In the genomic region with DNA sequence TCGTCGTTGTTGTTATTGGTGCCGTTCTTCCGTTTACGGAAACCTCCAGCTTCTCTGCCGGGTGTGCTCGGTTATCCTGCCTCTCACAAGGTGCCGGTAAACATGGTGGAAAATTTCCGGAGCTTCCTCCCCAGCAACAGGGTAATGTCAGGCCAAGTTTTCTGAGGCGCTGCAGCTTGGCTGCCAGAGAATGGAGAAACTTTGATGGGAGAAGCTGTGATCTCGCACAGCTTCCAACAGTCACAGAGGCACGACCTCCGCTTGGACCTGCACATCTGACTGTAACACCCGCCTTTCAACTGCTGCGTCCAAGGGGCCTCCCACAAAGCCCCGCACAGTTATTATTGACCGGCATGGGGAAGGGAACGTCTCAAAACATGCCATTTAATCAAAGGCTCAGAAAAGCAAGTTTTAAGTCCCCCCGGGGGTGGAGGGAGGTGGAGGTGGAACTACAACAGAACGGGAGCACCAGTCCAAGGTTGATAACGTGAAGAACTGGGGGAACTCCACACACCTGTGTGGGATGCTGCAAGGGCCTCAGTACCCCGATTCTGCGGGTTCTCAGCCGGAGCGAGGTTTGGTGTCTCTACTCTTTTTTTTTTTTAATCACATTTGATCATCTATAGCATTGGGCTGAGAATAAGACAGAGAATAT, we compare ENCODE assay signal across 28 mouse cellular contexts.
DNase-seq lines count a peak whose midpoint lies in the region; ATAC-seq lines count a peak whose summit lies in the region.
"Had no signal": no experiment of that assay in that cellular context is flagged by ENCODE, and none has a peak within 500 bp of the region (broad histone marks: within the 10 kb centered on the region; RNA-seq: fewer than 3 reads in every experiment).

No protein-coding gene starts in this region.

- H3K4me3 ChIP-seq in midbrain, embryonic 11.5 days (ENCODE audit: low read depth, low read length), result no peak overlapping the region
- H3K4me3 ChIP-seq in midbrain, embryonic 13.5 days (replicated peaks), result no peak overlapping the region
- H3K4me3 ChIP-seq: embryonic facial prominence, embryonic 13.5 days; erythroblast, embryonic 14.5 days; forebrain, embryonic 12.5 days; heart, embryonic 15.5 days; limb, embryonic 12.5 days; liver, embryonic 15.5 days; neural tube, embryonic 12.5 days; stomach, embryonic 15.5 days had no signal

- H3K27me3 ChIP-seq in midbrain, embryonic 11.5 days (ENCODE audit: control insufficient read depth, insufficient read depth, low read length), result no peaks in the 10 kb centered on the region
- H3K27me3 ChIP-seq in midbrain, embryonic 13.5 days, result peaks cover 23% of the 10 kb centered on the region
- H3K27me3 ChIP-seq: stomach, embryonic 15.5 days had no signal

- H3K9me3 ChIP-seq in midbrain, embryonic 11.5 days (ENCODE audit: control insufficient read depth, low read length), result no peaks in the 10 kb centered on the region
- H3K9me3 ChIP-seq in midbrain, embryonic 13.5 days, result no peaks in the 10 kb centered on the region
- H3K9me3 ChIP-seq: embryonic facial prominence, embryonic 13.5 days; forebrain, embryonic 12.5 days; heart, embryonic 15.5 days; limb, embryonic 12.5 days; liver, embryonic 15.5 days; neural tube, embryonic 12.5 days; stomach, embryonic 15.5 days had no signal

- no peak for ATAC-seq in midbrain, embryonic 11.5 days (ENCODE audit: low FRiP score)
- ATAC-seq in midbrain, embryonic 13.5 days, result no peak
- no peak for ATAC-seq in erythroid progenitor cell, adult 5-6 weeks (replicated peaks; ENCODE audit: low FRiP score, poor library complexity, severe bottlenecking)
- ATAC-seq: forebrain, postnatal 0 days; hindbrain, embryonic 16.5 days; intestine, postnatal 0 days; midbrain, embryonic 16.5 days had no signal

- H3K4me1 ChIP-seq in midbrain, embryonic 11.5 days (ENCODE audit: control insufficient read depth, insufficient read depth, low read length), result peaks cover 21% of the 10 kb centered on the region
- peaks cover 23% of the 10 kb centered on the region for H3K4me1 ChIP-seq in midbrain, embryonic 13.5 days (replicated peaks)
- H3K4me1 ChIP-seq: liver, embryonic 15.5 days had no signal

- H3K36me3 ChIP-seq in midbrain, embryonic 11.5 days (ENCODE audit: control insufficient read depth, insufficient read depth, low read length), result no peaks in the 10 kb centered on the region
- H3K36me3 ChIP-seq in midbrain, embryonic 13.5 days, result no peaks in the 10 kb centered on the region
- H3K36me3 ChIP-seq: embryonic facial prominence, embryonic 13.5 days; forebrain, embryonic 12.5 days; heart, embryonic 15.5 days; limb, embryonic 12.5 days; liver, embryonic 15.5 days; neural tube, embryonic 12.5 days; stomach, embryonic 15.5 days had no signal

- 81% methylated on average over 25 of the region's 25 CpGs for WGBS in midbrain, embryonic 11.5 days
- WGBS in midbrain, embryonic 13.5 days, result 78% methylated on average over 25 of the region's 25 CpGs

- H3K9ac ChIP-seq in midbrain, embryonic 11.5 days (ENCODE audit: low read length), result no peak overlapping the region
- no peak overlapping the region for H3K9ac ChIP-seq in midbrain, embryonic 13.5 days (replicated peaks)
- H3K9ac ChIP-seq: embryonic facial prominence, embryonic 13.5 days; forebrain, embryonic 12.5 days; forebrain, postnatal 0 days; heart, embryonic 15.5 days; limb, embryonic 12.5 days; liver, embryonic 15.5 days; lung, embryonic 14.5 days; neural tube, embryonic 12.5 days; stomach, embryonic 15.5 days had no signal

- DNase-seq in midbrain, embryonic 11.5 days (ENCODE audit: low spot score, missing footprints), result peak; percentile 66
- peak; percentile 32 for DNase-seq in ZHBTc4 (ENCODE audit: low read depth, low spot score)
- DNase-seq in naive thymus-derived CD4-positive, alpha-beta T cell, adult 2 months (ENCODE audit: low read depth), result peak; percentile 63
- DNase-seq in frontal cortex, adult 2 months (ENCODE audit: extremely low spot score in 1 of 2, low spot score in 1 of 2), result no peak
- DNase-seq in heart, adult 11 months, result no peak
- DNase-seq: adrenal gland, postnatal 25 days; cerebellum, adult 18-20 months; cerebellum, postnatal 10 days; forebrain, postnatal 0 days; gastrocnemius, postnatal 10 days; kidney, adult 9 months; kidney, postnatal 14 days; lung, embryonic 14.5 days; lung, postnatal 14 days; right cerebral cortex, postnatal 4 days had no signal

- H3K4me2 ChIP-seq in midbrain, embryonic 11.5 days, result no peak overlapping the region
- no peak overlapping the region for H3K4me2 ChIP-seq in midbrain, embryonic 13.5 days (replicated peaks)
- H3K4me2 ChIP-seq: embryonic facial prominence, embryonic 13.5 days; forebrain, embryonic 12.5 days; limb, embryonic 12.5 days; liver, embryonic 15.5 days; lung, embryonic 14.5 days; neural tube, embryonic 12.5 days; stomach, embryonic 15.5 days had no signal

- H3K27ac ChIP-seq in midbrain, embryonic 11.5 days (ENCODE audit: low read depth, low read length), result no peak overlapping the region
- no peak overlapping the region for H3K27ac ChIP-seq in midbrain, embryonic 13.5 days
- H3K27ac ChIP-seq: embryonic facial prominence, embryonic 13.5 days; forebrain, embryonic 12.5 days; heart, embryonic 15.5 days; limb, embryonic 12.5 days; liver, embryonic 15.5 days; neural tube, embryonic 12.5 days; stomach, embryonic 15.5 days had no signal

Comparison
In these comparisons a context has a peak if more than half of its experiments do, and no peak if none do; other contexts are left out.
1. DNase-seq: peak in midbrain, embryonic 11.5 days (single experiment), ZHBTc4 (single experiment) and naive thymus-derived CD4-positive, alpha-beta T cell, adult 2 months (single experiment); none in frontal cortex, adult 2 months (0 of 2) and heart, adult 11 months (single experiment).